10 mouse cellular contexts compared by ENCODE assay signal in genomic region chr11:114656994-114657644, GRCm38 (mm10). TPM values are rescaled to one million over a fixed set of nuclear protein-coding genes. Genes with fewer than 3 reads are reported as not detected.
DNase-seq lines count a peak whose midpoint lies in the region; ATAC-seq lines count a peak whose summit lies in the region.
"Had no signal": no experiment of that assay in that cellular context is flagged by ENCODE, and none has a peak within 500 bp of the region (broad histone marks: within the 10 kb centered on the region; RNA-seq: fewer than 3 reads in every experiment).

No protein-coding gene starts in this region.

- no peaks in the 10 kb centered on the region for H3K9me3 ChIP-seq in forebrain, embryonic 14.5 days (replicated peaks; ENCODE audit: control insufficient read depth, low read length)
- no peaks in the 10 kb centered on the region for H3K9me3 ChIP-seq in forebrain, embryonic 11.5 days (ENCODE audit: control insufficient read depth, low read length)
- no peaks in the 10 kb centered on the region for H3K9me3 ChIP-seq in hindbrain, embryonic 15.5 days
- no peaks in the 10 kb centered on the region for H3K9me3 ChIP-seq in midbrain, embryonic 16.5 days (replicated peaks; ENCODE audit: control insufficient read depth, low read length, poor library complexity, severe bottlenecking)
- H3K9me3 ChIP-seq: embryonic facial prominence, embryonic 12.5 days; heart, embryonic 13.5 days; liver, embryonic 13.5 days had no signal

- H3K4me2 ChIP-seq in forebrain, embryonic 14.5 days (ENCODE audit: low read length) = no peak overlapping the region
- H3K4me2 ChIP-seq in forebrain, embryonic 11.5 days (ENCODE audit: low read depth, low read length, severe bottlenecking) = no peak overlapping the region
- peak overlapping the region; percentile 33 for H3K4me2 ChIP-seq in hindbrain, embryonic 15.5 days
- peak overlapping the region; percentile 18; the same call in 1 of the 2 replicates for H3K4me2 ChIP-seq in midbrain, embryonic 16.5 days (ENCODE audit: low read length)
- H3K4me2 ChIP-seq: embryonic facial prominence, embryonic 12.5 days; heart, embryonic 13.5 days; liver, embryonic 13.5 days had no signal

- WGBS in forebrain, embryonic 14.5 days = 56% methylated on average over 19 of the region's 27 CpGs
- WGBS in forebrain, embryonic 11.5 days = 60% methylated on average over 27 of the region's 27 CpGs
- WGBS in hindbrain, embryonic 15.5 days = 24% methylated on average over 27 of the region's 27 CpGs
- 36% methylated on average over 27 of the region's 27 CpGs for whole genome bisulfite sequencing in midbrain, embryonic 16.5 days

- ATAC-seq in forebrain, embryonic 14.5 days = 0 out of 2 replicates have a peak, but pooled peaks have one; percentile 7
- no peak for ATAC-seq in forebrain, embryonic 11.5 days (replicated peaks; ENCODE audit: low FRiP score)
- ATAC-seq in hindbrain, embryonic 15.5 days (ENCODE audit: low FRiP score, low read depth) = peak; percentile 67
- ATAC-seq in midbrain, embryonic 16.5 days = peak; percentile 55
- ATAC-seq in megakaryocyte progenitor cell, adult 5-6 weeks (replicated peaks; ENCODE audit: poor library complexity) = no peak

- H3K9ac ChIP-seq in forebrain, embryonic 14.5 days (ENCODE audit: low read length) = no peak overlapping the region
- no peak overlapping the region for H3K9ac ChIP-seq in forebrain, embryonic 11.5 days (ENCODE audit: low read length)
- peak overlapping the region; percentile 25; the same call in 1 of the 2 replicates for H3K9ac ChIP-seq in hindbrain, embryonic 15.5 days
- peak overlapping the region; percentile 48; the same call in 1 of the 2 replicates for H3K9ac ChIP-seq in midbrain, embryonic 16.5 days (ENCODE audit: low read depth, low read length)
- H3K9ac ChIP-seq: embryonic facial prominence, embryonic 12.5 days; heart, embryonic 13.5 days; liver, embryonic 13.5 days had no signal

- H3K4me1 ChIP-seq in forebrain, embryonic 14.5 days (ENCODE audit: control insufficient read depth, insufficient read depth, low read length) = no peaks in the 10 kb centered on the region
- H3K4me1 ChIP-seq in forebrain, embryonic 11.5 days (replicated peaks; ENCODE audit: control insufficient read depth, insufficient read depth, low read length) = no peaks in the 10 kb centered on the region
- H3K4me1 ChIP-seq in hindbrain, embryonic 15.5 days (replicated peaks) = peaks cover 19% of the 10 kb centered on the region
- peaks cover 14% of the 10 kb centered on the region; the same call in 1 of the 2 replicates for H3K4me1 ChIP-seq in midbrain, embryonic 16.5 days (ENCODE audit: control insufficient read depth, insufficient read depth, low read length)
- H3K4me1 ChIP-seq: embryonic facial prominence, embryonic 12.5 days; heart, embryonic 13.5 days; liver, embryonic 13.5 days had no signal

- no peaks in the 10 kb centered on the region for H3K27me3 ChIP-seq in forebrain, embryonic 14.5 days (replicated peaks; ENCODE audit: control insufficient read depth, insufficient read depth, low read length)
- H3K27me3 ChIP-seq in forebrain, embryonic 11.5 days (ENCODE audit: control insufficient read depth, insufficient read depth, low read length) = no peaks in the 10 kb centered on the region; the same call in 1 of the 2 replicates
- no peaks in the 10 kb centered on the region for H3K27me3 ChIP-seq in hindbrain, embryonic 15.5 days
- no peaks in the 10 kb centered on the region; the same call in 1 of the 2 replicates for H3K27me3 ChIP-seq in midbrain, embryonic 16.5 days (ENCODE audit: control insufficient read depth, insufficient read depth, low read depth, low read length)

- no peak overlapping the region for H3K4me3 ChIP-seq in forebrain, embryonic 14.5 days (ENCODE audit: low read depth, low read length)
- H3K4me3 ChIP-seq in forebrain, embryonic 11.5 days (ENCODE audit: low read depth, low read length) = no peak overlapping the region
- H3K4me3 ChIP-seq in hindbrain, embryonic 15.5 days = no peak overlapping the region
- no peak overlapping the region for H3K4me3 ChIP-seq in midbrain, embryonic 16.5 days (ENCODE audit: low read depth, low read length)
- H3K4me3 ChIP-seq: embryonic facial prominence, embryonic 12.5 days; heart, embryonic 13.5 days; liver, embryonic 13.5 days had no signal

- no peaks in the 10 kb centered on the region for H3K36me3 ChIP-seq in forebrain, embryonic 14.5 days (ENCODE audit: control insufficient read depth, insufficient read depth, low read length)
- H3K36me3 ChIP-seq in forebrain, embryonic 11.5 days (ENCODE audit: control insufficient read depth, insufficient read depth, low read length) = no peaks in the 10 kb centered on the region
- no peaks in the 10 kb centered on the region for H3K36me3 ChIP-seq in hindbrain, embryonic 15.5 days
- H3K36me3 ChIP-seq in midbrain, embryonic 16.5 days (ENCODE audit: control insufficient read depth, insufficient read depth, low read length) = no peaks in the 10 kb centered on the region
- H3K36me3 ChIP-seq: embryonic facial prominence, embryonic 12.5 days; heart, embryonic 13.5 days; liver, embryonic 13.5 days had no signal

- no peak for DNase-seq in forebrain, embryonic 14.5 days (ENCODE audit: low spot score)
- no peak for DNase-seq in forebrain, embryonic 11.5 days (ENCODE audit: low spot score)
- no peak for DNase-seq in adrenal gland, postnatal 25 days
- DNase-seq in spleen, postnatal 10 days (ENCODE audit: low spot score in 2 of 2) = no peak
- DNase-seq: liver, embryonic 13.5 days had no signal

- no peak overlapping the region for H3K27ac ChIP-seq in forebrain, embryonic 14.5 days (ENCODE audit: low read depth, low read length)
- H3K27ac ChIP-seq in forebrain, embryonic 11.5 days (ENCODE audit: low read depth, low read length) = no peak overlapping the region
- H3K27ac ChIP-seq in hindbrain, embryonic 15.5 days (replicated peaks) = peak overlapping the region; percentile 51; the same call in 1 of the 2 replicates
- H3K27ac ChIP-seq in midbrain, embryonic 16.5 days (ENCODE audit: low read length) = 0 out of 2 replicates have a peak overlapping the region, but pooled peaks have one; percentile 26
- H3K27ac ChIP-seq: embryonic facial prominence, embryonic 12.5 days; heart, embryonic 13.5 days; liver, embryonic 13.5 days had no signal

RNA-seq across cellular contexts. Expression of gene Rpl38, which starts 11.2 kb away (rescaled TPM):
- polyA plus RNA-seq in forebrain, embryonic 14.5 days (2014; fragmentation: Nextera tagmentation; extraction: Ambion mirVana) = 739 and 915 TPM in 2 replicates
- 852 and 943 TPM in 2 replicates for polyA plus RNA-seq in forebrain, embryonic 11.5 days (2014; fragmentation: Nextera tagmentation; extraction: Ambion mirVana)
- polyA plus RNA-seq in hindbrain, embryonic 15.5 days (2015; fragmentation: Nextera tagmentation; extraction: Ambion mirVana) = 747 and 837 TPM in 2 replicates
- polyA plus RNA-seq in midbrain, embryonic 16.5 days (2015; fragmentation: Nextera tagmentation; extraction: Ambion mirVana) = 641 and 649 TPM in 2 replicates
- total RNA-seq in adrenal gland, postnatal 25 days (2021) = 1,060 and 1,162 TPM in 2 replicates
- 1,088 and 1,176 TPM in 2 replicates for total RNA-seq in megakaryocyte progenitor cell, adult 5-6 weeks (2015)
- total RNA-seq in megakaryocyte progenitor cell, adult 5-6 weeks (2017) = 3,319 and 5,175 TPM in 2 replicates

RNA-seq across cellular contexts. Expression of gene Ttyh2, which starts 18.1 kb away (rescaled TPM):
- polyA plus RNA-seq in forebrain, embryonic 14.5 days (2014; fragmentation: Nextera tagmentation; extraction: Ambion mirVana) = 24.0 and 25.2 TPM in 2 replicates
- 10.5 and 11.7 TPM in 2 replicates for polyA plus RNA-seq in forebrain, embryonic 11.5 days (2014; fragmentation: Nextera tagmentation; extraction: Ambion mirVana)
- polyA plus RNA-seq in hindbrain, embryonic 15.5 days (2015; fragmentation: Nextera tagmentation; extraction: Ambion mirVana) = 31.6 and 35.1 TPM in 2 replicates
- 29.2 and 30.9 TPM in 2 replicates for polyA plus RNA-seq in midbrain, embryonic 16.5 days (2015; fragmentation: Nextera tagmentation; extraction: Ambion mirVana)
- total RNA-seq in adrenal gland, postnatal 25 days (2021) = 120 and 145 TPM in 2 replicates
- total RNA-seq in megakaryocyte progenitor cell, adult 5-6 weeks (2015) = 3.1 and 4.0 TPM in 2 replicates
- 4.4 and 5.9 TPM in 2 replicates for total RNA-seq in megakaryocyte progenitor cell, adult 5-6 weeks (2017)

Comparison
In these comparisons a context has a peak if more than half of its experiments do, and no peak if none do; other contexts are left out.
1. ATAC-seq: peak in forebrain, embryonic 14.5 days (single experiment), hindbrain, embryonic 15.5 days (single experiment) and midbrain, embryonic 16.5 days (single experiment); none in forebrain, embryonic 11.5 days (single experiment) and megakaryocyte progenitor cell, adult 5-6 weeks (single experiment).
2. H3K27ac ChIP-seq: peak in hindbrain, embryonic 15.5 days (single experiment) and midbrain, embryonic 16.5 days (single experiment); none in forebrain, embryonic 14.5 days (single experiment) and forebrain, embryonic 11.5 days (single experiment).
3. H3K4me2 ChIP-seq: peak in hindbrain, embryonic 15.5 days (single experiment) and midbrain, embryonic 16.5 days (single experiment); none in forebrain, embryonic 14.5 days (single experiment) and forebrain, embryonic 11.5 days (single experiment).
4. H3K9ac ChIP-seq: peak in hindbrain, embryonic 15.5 days (single experiment) and midbrain, embryonic 16.5 days (single experiment); none in forebrain, embryonic 14.5 days (single experiment) and forebrain, embryonic 11.5 days (single experiment).